Mouse (Mus musculus): ENCODE results near the gene Krtap4-7.
"Not testable (repeated sequence)": the region's sequence is repeated elsewhere in the genome, so short reads cannot be mapped to it uniquely, and the experiment has no call there.

The Krtap4-7 gene

GRCm38 (mm10) chr11:99603208-99603607 lies 40.7 kb downstream of the Krtap4-7 start, which contains the start of gene Gm11938:
Gm11938 (minus strand) TSS chr11:99603308.
- DNase-seq (ENCODE audit: low read depth in 2 of 2, low spot score in 2 of 2) = not testable (repeated sequence)

- DNase-seq (ENCODE audit: low read depth in 2 of 2, low spot score in 2 of 2) = not testable (repeated sequence)
Measured at GRCm38 (mm10) chr11:99597742-99598141, 46.1 kb downstream of the Krtap4-7 start, which contains the start of gene Krtap9-3. Krtap9-3 (minus strand) TSS chr11:99598105.

All from CD8-positive naive resting alpha-beta T cell, adult 2 months (primary cell).